Mouse (Mus musculus) stomach, postnatal 0 days (tissue): ENCODE measurements around the gene Tom1l2. TPM values are rescaled to one million over a fixed set of nuclear protein-coding genes. Genes with fewer than 3 reads are reported as not detected.
A peak's percentile ranks its signal among the peaks of the same experiment; 100 is the strongest.

ENCODE experiments used
- ATAC-seq: fragments of 200-750 bp; cut with Nextera tagmentation; 2 replicates; pipeline ENCODE4 v1.8.0; 2017; ENCODE audit not compliant: low FRiP score, low TSS enrichment
- DNase-seq: peaks from one replicate; pipeline ENCODE4 v3.0.0-alpha.2; 2016; ENCODE audit warnings: low spot score
- H3K27ac ChIP-seq: fragments of 300-500 bp; sonication (generic); replicated peaks from 2 replicates; pipeline ENCODE4 v1.5.1; 2014; ENCODE audit warnings: mild to moderate bottlenecking, control low read depth
- H3K27me3 ChIP-seq: fragments of 300-500 bp; sonication (generic); 2 replicates; pipeline ENCODE4 v1.6.1; 2014; ENCODE audit warnings: low read length; ENCODE audit not compliant: control insufficient read depth, insufficient read depth
- H3K36me3 ChIP-seq: fragments of 300-500 bp; sonication (generic); 2 replicates; pipeline ENCODE4 v1.6.1; 2014; ENCODE audit warnings: low read length, mixed read lengths; ENCODE audit not compliant: control insufficient read depth, insufficient read depth
- H3K4me1 ChIP-seq: fragments of 300-500 bp; sonication (generic); replicated peaks from 2 replicates; pipeline ENCODE4 v1.6.1; 2014; ENCODE audit warnings: antibody characterized with exemption; ENCODE audit not compliant: control insufficient read depth, insufficient read depth
- H3K4me2 ChIP-seq: fragments of 300-500 bp; sonication (generic); replicated peaks from 2 replicates; pipeline ENCODE4 v1.6.1; 2014; ENCODE audit warnings: low read depth, mild to moderate bottlenecking, control low read depth, moderate library complexity
- H3K4me3 ChIP-seq: fragments of 300-500 bp; sonication (generic); 2 replicates; pipeline ENCODE4 v1.5.1; 2014; ENCODE audit warnings: low read depth, low read length, control low read depth
- H3K9ac ChIP-seq: fragments of 300-500 bp; sonication (generic); 2 replicates; pipeline ENCODE4 v1.6.1; 2014; ENCODE audit warnings: mild to moderate bottlenecking, low read length, control low read depth, mixed read lengths
- H3K9me3 ChIP-seq: fragments of 300-500 bp; sonication (generic); 2 replicates; pipeline ENCODE4 v1.6.1; 2016; ENCODE audit warnings: low read length; ENCODE audit not compliant: control insufficient read depth
- CTCF ChIP-seq: IDR thresholded peaks from 2 replicates; pipeline ENCODE4 v1.5.1; 2016; ENCODE audit warnings: antibody characterized with exemption, low read depth, mild to moderate bottlenecking, moderate library complexity
- EP300 ChIP-seq: optimal IDR thresholded peaks from 2 replicates; pipeline ENCODE3; 2016; ENCODE audit warnings: antibody characterized with exemption
- WGBS: fragments of 180-500 bp; shearing (Covaris S2); extraction: QIAGEN DNeasy Blood & Tissue Kit; methylation state at CpG from one replicate; pipeline ENCODE4 v1.1.7; 2014; 5-methylcytosine and 5-hydroxymethylcytosine counted together
- polyA plus RNA-seq: library from polyadenylated mRNA; unstranded; fragments of >200 nt; fragmentation: Nextera tagmentation; extraction: Ambion mirVana; gene quantifications from 2 replicates; pipeline ENCODE4 v1.2.1, GENCODE M21; 2015

Gene Tom1l2
- polyA plus RNA-seq, 1 experiment from 2014 or later, result 15.9 TPM

- TF ChIP-seq CTCF, result peak; percentile 53
- TF ChIP-seq EP300, result no peak
- no peaks in the 10 kb centered on the region; the same call in 1 of the 2 replicates for H3K4me1 ChIP-seq
- 53% methylated on average over 3 of the region's 3 CpGs for WGBS
- H3K27me3 ChIP-seq, result no peaks in the 10 kb centered on the region
- no peak overlapping the region for H3K4me2 ChIP-seq
- H3K9me3 ChIP-seq, result no peaks in the 10 kb centered on the region
- DNase-seq (no peak), ATAC-seq (no peak)
- no peak overlapping the region for H3K9ac ChIP-seq
- H3K27ac ChIP-seq, result no peak overlapping the region
- no peaks in the 10 kb centered on the region for H3K36me3 ChIP-seq
- H3K4me3 ChIP-seq, result no peak overlapping the region
These were observed 14.6 kb upstream of the Tom1l2 start for GRCm38 (mm10) chr11:60367256-60367655.

- TF ChIP-seq EP300 (no peak), CTCF (no peak)
- no peak overlapping the region for H3K4me2 ChIP-seq
- no peaks in the 10 kb centered on the region for H3K36me3 ChIP-seq
- no peaks in the 10 kb centered on the region; the same call in 1 of the 2 replicates for H3K4me1 ChIP-seq
- H3K27ac ChIP-seq, result no peak overlapping the region
- 0 out of 2 replicates have a peak, but pooled peaks have one; percentile 51 for ATAC-seq
- WGBS, result 34% methylated on average over 16 of the region's 16 CpGs
- H3K27me3 ChIP-seq, result no peaks in the 10 kb centered on the region
- 0 out of 2 replicates have a peak overlapping the region, but pooled peaks have one; percentile 31 for H3K9ac ChIP-seq
- H3K9me3 ChIP-seq, result no peaks in the 10 kb centered on the region
- no peak for DNase-seq
- H3K4me3 ChIP-seq, result no peak overlapping the region
These were observed 13.7 kb upstream of the Tom1l2 start for GRCm38 (mm10) chr11:60366239-60367019.

- Histone ChIP-seq H3K9me3 (no peaks in the 10 kb centered on the region), H3K27ac (peak overlapping the region; percentile 65), H3K4me3 (no peak overlapping the region), H3K4me1 (0 out of 2 replicates have a peak, but pooled peaks cover 2% of the 10 kb centered on the region), H3K4me2 (no peak overlapping the region), H3K9ac (no peak overlapping the region), H3K36me3 (no peaks in the 10 kb centered on the region), H3K27me3 (no peaks in the 10 kb centered on the region)
- no peak for TF ChIP-seq EP300
- no peak for TF ChIP-seq CTCF
- 55% methylated on average over 5 of the region's 5 CpGs for WGBS
- ATAC-seq, result peak; percentile 47
- no peak for DNase-seq
These were observed 8.0 kb upstream of the Tom1l2 start for GRCm38 (mm10) chr11:60360631-60361201.

GRCm38 (mm10) chr11:60359936-60360335, 7.2 kb upstream of the Tom1l2 start:
- TF ChIP-seq EP300, result no peak
- TF ChIP-seq CTCF, result no peak
- ATAC-seq (peak; percentile 10; the same call in 1 of the 2 replicates), DNase-seq (no peak)
- no peak overlapping the region for H3K4me2 ChIP-seq
- H3K9me3 ChIP-seq, result no peaks in the 10 kb centered on the region
- H3K9ac ChIP-seq, result no peak overlapping the region
- H3K27me3 ChIP-seq, result no peaks in the 10 kb centered on the region
- WGBS, result 81% methylated on average over 1 of the region's 1 CpGs
- H3K4me3 ChIP-seq, result no peak overlapping the region
- H3K27ac ChIP-seq, result peak overlapping the region; percentile 25
- H3K36me3 ChIP-seq, result no peaks in the 10 kb centered on the region
- H3K4me1 ChIP-seq, result 0 out of 2 replicates have a peak, but pooled peaks cover 2% of the 10 kb centered on the region

- no peak overlapping the region for H3K4me2 ChIP-seq
- WGBS, result 64% methylated on average over 5 of the region's 5 CpGs
- H3K4me3 ChIP-seq, result no peak overlapping the region
- peak overlapping the region; percentile 25; the same call in 1 of the 2 replicates for H3K27ac ChIP-seq
- DNase-seq, result no peak
- no peaks in the 10 kb centered on the region for H3K9me3 ChIP-seq
- 0 out of 2 replicates have a peak, but pooled peaks cover 2% of the 10 kb centered on the region for H3K4me1 ChIP-seq
- no peak for ATAC-seq
- no peak overlapping the region for H3K9ac ChIP-seq
- H3K27me3 ChIP-seq, result no peaks in the 10 kb centered on the region
- H3K36me3 ChIP-seq, result no peaks in the 10 kb centered on the region
- no peak for TF ChIP-seq EP300
- TF ChIP-seq CTCF, result no peak
These were observed 6.4 kb upstream of the Tom1l2 start for GRCm38 (mm10) chr11:60359138-60359537.
